Mouse (Mus musculus): ENCODE results near the gene Rasal3. TPM values are rescaled to one million over a fixed set of nuclear protein-coding genes. Genes with fewer than 3 reads are reported as not detected.

The Rasal3 gene
- polyA plus RNA-seq, 1 experiment from 2014 or later: 0.76 TPM

GRCm38 (mm10) chr17:32437106-32437505 is 33.7 kb upstream of the Rasal3 start:
- Histone ChIP-seq H3K27me3 (ENCODE audit: control insufficient read depth, insufficient read depth, low read length) (no peaks in the 10 kb centered on the region), H3K4me3 (ENCODE audit: control insufficient read depth in 1 of 2, insufficient read depth in 1 of 2, low read depth in 1 of 2, low read length in 2 of 2) (no peak overlapping the region), H3K4me2 (ENCODE audit: low read length) (no peak overlapping the region), H3K9me3 (ENCODE audit: control insufficient read depth, low read length) (no peaks in the 10 kb centered on the region), H3K36me3 (ENCODE audit: control insufficient read depth, insufficient read depth, low read length) (no peaks in the 10 kb centered on the region), H3K4me1 (ENCODE audit: control insufficient read depth in 2 of 2, insufficient read depth in 2 of 2, low read length in 2 of 2) (no peaks in the 10 kb centered on the region), H3K27ac (replicated peaks in 1 of 2; ENCODE audit: control insufficient read depth in 1 of 2, insufficient read depth in 1 of 2, low read depth in 2 of 2, low read length in 2 of 2) (no peak overlapping the region), H3K9ac (ENCODE audit: low read length) (no peak overlapping the region)
- no peak for ATAC-seq (ENCODE audit: insufficient number of reproducible peaks, insufficient read depth, low FRiP score, low read depth)
- 90% methylated on average over 4 of the region's 4 CpGs for WGBS

- no peak for ATAC-seq (ENCODE audit: insufficient number of reproducible peaks, insufficient read depth, low FRiP score, low read depth)
- Histone ChIP-seq H3K9me3 (ENCODE audit: control insufficient read depth, low read length) (no peaks in the 10 kb centered on the region), H3K27ac (replicated peaks in 1 of 2; ENCODE audit: control insufficient read depth in 1 of 2, insufficient read depth in 1 of 2, low read depth in 2 of 2, low read length in 2 of 2) (no peak overlapping the region), H3K9ac (ENCODE audit: low read length) (no peak overlapping the region), H3K4me1 (ENCODE audit: control insufficient read depth in 2 of 2, insufficient read depth in 2 of 2, low read length in 2 of 2) (no peaks in the 10 kb centered on the region), H3K4me3 (ENCODE audit: control insufficient read depth in 1 of 2, insufficient read depth in 1 of 2, low read depth in 1 of 2, low read length in 2 of 2) (no peak overlapping the region), H3K4me2 (ENCODE audit: low read length) (no peak overlapping the region), H3K36me3 (ENCODE audit: control insufficient read depth, insufficient read depth, low read length) (no peaks in the 10 kb centered on the region), H3K27me3 (ENCODE audit: control insufficient read depth, insufficient read depth, low read length) (no peaks in the 10 kb centered on the region)
- 67% methylated on average over 5 of the region's 5 CpGs for WGBS
Measured at GRCm38 (mm10) chr17:32435151-32435550, 31.8 kb upstream of the Rasal3 start.

- Histone ChIP-seq H3K27me3 (ENCODE audit: control insufficient read depth, insufficient read depth, low read length) (no peaks in the 10 kb centered on the region), H3K36me3 (ENCODE audit: control insufficient read depth, insufficient read depth, low read length) (no peaks in the 10 kb centered on the region), H3K4me2 (ENCODE audit: low read length) (no peak overlapping the region), H3K4me1 (ENCODE audit: control insufficient read depth in 2 of 2, insufficient read depth in 2 of 2, low read length in 2 of 2) (no peaks in the 10 kb centered on the region), H3K9ac (ENCODE audit: low read length) (no peak overlapping the region), H3K9me3 (ENCODE audit: control insufficient read depth, low read length) (no peaks in the 10 kb centered on the region), H3K27ac (replicated peaks in 1 of 2; ENCODE audit: control insufficient read depth in 1 of 2, insufficient read depth in 1 of 2, low read depth in 2 of 2, low read length in 2 of 2) (no peak overlapping the region), H3K4me3 (ENCODE audit: control insufficient read depth in 1 of 2, insufficient read depth in 1 of 2, low read depth in 1 of 2, low read length in 2 of 2) (no peak overlapping the region)
- WGBS: 51% methylated on average over 4 of the region's 4 CpGs
- ATAC-seq (ENCODE audit: insufficient number of reproducible peaks, insufficient read depth, low FRiP score, low read depth): no peak
Measured at GRCm38 (mm10) chr17:32434324-32434723, 30.9 kb upstream of the Rasal3 start.

- Histone ChIP-seq H3K4me2 (ENCODE audit: low read length) (no peak overlapping the region), H3K9me3 (ENCODE audit: control insufficient read depth, low read length) (no peaks in the 10 kb centered on the region), H3K27ac (replicated peaks in 1 of 2; ENCODE audit: control insufficient read depth in 1 of 2, insufficient read depth in 1 of 2, low read depth in 2 of 2, low read length in 2 of 2) (no peak overlapping the region), H3K27me3 (ENCODE audit: control insufficient read depth, insufficient read depth, low read length) (no peaks in the 10 kb centered on the region), H3K9ac (ENCODE audit: low read length) (no peak overlapping the region), H3K36me3 (ENCODE audit: control insufficient read depth, insufficient read depth, low read length) (no peaks in the 10 kb centered on the region), H3K4me1 (ENCODE audit: control insufficient read depth in 2 of 2, insufficient read depth in 2 of 2, low read length in 2 of 2) (no peaks in the 10 kb centered on the region), H3K4me3 (ENCODE audit: control insufficient read depth in 1 of 2, insufficient read depth in 1 of 2, low read depth in 1 of 2, low read length in 2 of 2) (no peak overlapping the region)
- ATAC-seq (ENCODE audit: insufficient number of reproducible peaks, insufficient read depth, low FRiP score, low read depth): no peak
- 47% methylated on average over 3 of the region's 3 CpGs for WGBS
Measured at GRCm38 (mm10) chr17:32431972-32432371, 28.6 kb upstream of the Rasal3 start.

GRCm38 (mm10) chr17:32426610-32427009 is 23.2 kb upstream of the Rasal3 start:
- ATAC-seq (ENCODE audit: insufficient number of reproducible peaks, insufficient read depth, low FRiP score, low read depth): no peak
- no peaks in the 10 kb centered on the region for H3K9me3 ChIP-seq (ENCODE audit: control insufficient read depth, low read length)
- H3K4me2 ChIP-seq (ENCODE audit: low read length): no peak overlapping the region
- H3K36me3 ChIP-seq (ENCODE audit: control insufficient read depth, insufficient read depth, low read length): no peaks in the 10 kb centered on the region
- no peaks in the 10 kb centered on the region for H3K27me3 ChIP-seq (ENCODE audit: control insufficient read depth, insufficient read depth, low read length)
- no peak overlapping the region for H3K4me3 ChIP-seq (ENCODE audit: control insufficient read depth in 1 of 2, insufficient read depth in 1 of 2, low read depth in 1 of 2, low read length in 2 of 2)
- H3K27ac ChIP-seq (replicated peaks in 1 of 2; ENCODE audit: control insufficient read depth in 1 of 2, insufficient read depth in 1 of 2, low read depth in 2 of 2, low read length in 2 of 2): no peak overlapping the region
- H3K9ac ChIP-seq (ENCODE audit: low read length): no peak overlapping the region
- no peaks in the 10 kb centered on the region for H3K4me1 ChIP-seq (ENCODE audit: control insufficient read depth in 2 of 2, insufficient read depth in 2 of 2, low read length in 2 of 2)

- Histone ChIP-seq H3K9ac (ENCODE audit: low read length) (no peak within 1 kb of the TSS), H3K9me3 (ENCODE audit: control insufficient read depth, low read length) (no peaks in the 10 kb centered on the region), H3K4me3 (ENCODE audit: control insufficient read depth in 1 of 2, insufficient read depth in 1 of 2, low read depth in 1 of 2, low read length in 2 of 2) (no peak within 1 kb of the TSS), H3K27ac (replicated peaks in 1 of 2; ENCODE audit: control insufficient read depth in 1 of 2, insufficient read depth in 1 of 2, low read depth in 2 of 2, low read length in 2 of 2) (no peak within 1 kb of the TSS), H3K27me3 (ENCODE audit: control insufficient read depth, insufficient read depth, low read length) (no peaks in the 10 kb centered on the region), H3K4me1 (ENCODE audit: control insufficient read depth in 2 of 2, insufficient read depth in 2 of 2, low read length in 2 of 2) (no peaks in the 10 kb centered on the region), H3K4me2 (ENCODE audit: low read length) (no peak within 1 kb of the TSS), H3K36me3 (ENCODE audit: control insufficient read depth, insufficient read depth, low read length) (no peaks in the 10 kb centered on the region)
- no peak for ATAC-seq (ENCODE audit: insufficient number of reproducible peaks, insufficient read depth, low FRiP score, low read depth)
- WGBS: 70% methylated on average over 2 of the region's 2 CpGs
Measured at GRCm38 (mm10) chr17:32424034-32424433, 20.7 kb upstream of the Rasal3 start, which contains the start of gene Pglyrp2. Gene Pglyrp2 (minus strand): TSS chr17:32424167.

- no peak overlapping the region for H3K4me3 ChIP-seq (ENCODE audit: control insufficient read depth in 1 of 2, insufficient read depth in 1 of 2, low read depth in 1 of 2, low read length in 2 of 2)
- WGBS: 76% methylated on average over 8 of the region's 8 CpGs
- no peaks in the 10 kb centered on the region for H3K36me3 ChIP-seq (ENCODE audit: control insufficient read depth, insufficient read depth, low read length)
- H3K9me3 ChIP-seq (ENCODE audit: control insufficient read depth, low read length): no peaks in the 10 kb centered on the region
- H3K4me1 ChIP-seq (ENCODE audit: control insufficient read depth in 2 of 2, insufficient read depth in 2 of 2, low read length in 2 of 2): peaks cover 0 to 1% of the 10 kb centered on the region in 2 experiments; a peak in 1 of 4 replicates
- no peak overlapping the region for H3K27ac ChIP-seq (replicated peaks in 1 of 2; ENCODE audit: control insufficient read depth in 1 of 2, insufficient read depth in 1 of 2, low read depth in 2 of 2, low read length in 2 of 2)
- H3K9ac ChIP-seq (ENCODE audit: low read length): no peak overlapping the region
- no peak for ATAC-seq (ENCODE audit: insufficient number of reproducible peaks, insufficient read depth, low FRiP score, low read depth)
- peaks cover 14% of the 10 kb centered on the region for H3K27me3 ChIP-seq (ENCODE audit: control insufficient read depth, insufficient read depth, low read length)
- no peak overlapping the region for H3K4me2 ChIP-seq (ENCODE audit: low read length)
Measured at GRCm38 (mm10) chr17:32420781-32421180, 17.4 kb upstream of the Rasal3 start.

- Histone ChIP-seq H3K36me3 (ENCODE audit: control insufficient read depth, insufficient read depth, low read length) (no peaks in the 10 kb centered on the region), H3K9me3 (ENCODE audit: control insufficient read depth, low read length) (no peaks in the 10 kb centered on the region), H3K4me3 (ENCODE audit: control insufficient read depth in 1 of 2, insufficient read depth in 1 of 2, low read depth in 1 of 2, low read length in 2 of 2) (no peak overlapping the region), H3K4me1 (ENCODE audit: control insufficient read depth in 2 of 2, insufficient read depth in 2 of 2, low read length in 2 of 2) (peaks cover 0 to 3% of the 10 kb centered on the region in 2 experiments; a peak in 1 of 4 replicates), H3K27ac (replicated peaks in 1 of 2; ENCODE audit: control insufficient read depth in 1 of 2, insufficient read depth in 1 of 2, low read depth in 2 of 2, low read length in 2 of 2) (no peak overlapping the region), H3K27me3 (ENCODE audit: control insufficient read depth, insufficient read depth, low read length) (peaks cover 22% of the 10 kb centered on the region), H3K9ac (ENCODE audit: low read length) (no peak overlapping the region), H3K4me2 (ENCODE audit: low read length) (no peak overlapping the region)
- no peak for ATAC-seq (ENCODE audit: insufficient number of reproducible peaks, insufficient read depth, low FRiP score, low read depth)
- WGBS: 58% methylated on average over 2 of the region's 2 CpGs
Measured at GRCm38 (mm10) chr17:32419989-32420388, 16.6 kb upstream of the Rasal3 start.
